Mouse (Mus musculus): ENCODE results near the gene Rad51d.

- no peak for TF ChIP-seq EP300 (IDR thresholded peaks at IDR 0.05; ENCODE audit: low read depth)
- no peak for TF ChIP-seq CTCF (IDR thresholded peaks at IDR 0.05; ENCODE audit: low read depth)
Observed at GRCm38 (mm10) chr11:82833929-82834328, 56.5 kb downstream of the Rad51d start.

All from liver, embryonic 14.5 days (tissue).